Mouse (Mus musculus): ENCODE measurements at regions not wholly inside any gene's neighbourhood (a gene's known extent, or its start where the extent isn't known, plus 50 kb on each side); places are given as distances from the start of the nearest gene placed in this dataset.

- TF ChIP-seq ZC3H11A (IDR thresholded peaks at IDR 0.05; ENCODE audit: borderline replicate concordance, low read depth, low read length) (no peak), HCFC1 (IDR thresholded peaks at IDR 0.05; ENCODE audit: borderline replicate concordance, insufficient read depth, low read length) (no peak), CHD2 (IDR thresholded peaks at IDR 0.05; ENCODE audit: low read depth, low read length) (no peak), MAFK (IDR thresholded peaks at IDR 0.05; ENCODE audit: insufficient read depth, low read depth, low read length) (no peak), ZNF384 (IDR thresholded peaks at IDR 0.05; ENCODE audit: low read depth, low read length) (no peak)
- Histone ChIP-seq H3K36me3 (ENCODE audit: control insufficient read depth, insufficient read depth, low read length, poor library complexity, severe bottlenecking) (no peaks in the 10 kb centered on the region), H3K9me3 (ENCODE audit: control insufficient read depth, insufficient read depth, low read depth, low read length) (no peaks in the 10 kb centered on the region), H3K4me3 (ENCODE audit: insufficient read depth in 1 of 2, low read depth in 1 of 2, low read length in 2 of 2, poor library complexity in 1 of 2, severe bottlenecking in 1 of 2) (peak overlapping the region; percentile 34 to 62), H3K9ac (ENCODE audit: insufficient read depth, low read depth, low read length, poor library complexity, severe bottlenecking) (0 out of 2 replicates have a peak overlapping the region, but pooled peaks have one; percentile 10), H3K4me1 (ENCODE audit: control insufficient read depth in 2 of 2, insufficient read depth in 2 of 2, low read length in 2 of 2, poor library complexity in 1 of 2) (peaks cover 4 to 33% of the 10 kb centered on the region in 2 experiments; a peak in 2 of 4 replicates), H3K27ac (ENCODE audit: insufficient read depth, low read depth, low read length, poor library complexity, severe bottlenecking) (no peak overlapping the region)
- DNase-seq (ENCODE audit: low read depth, low spot score), result no peak
- in situ Hi-C loops (cut with MboI; ENCODE audit: low sequenced_read_pairs in 2 of 2, unreplicated experiment in 2 of 2), result no loop called here
Measured at GRCm38 (mm10) chr5:120301672-120302071, 129.8 kb upstream of the Lhx5 start.

GRCm38 (mm10) chr5:120302307-120302706 lies 129.2 kb upstream of the Lhx5 start:
- Histone ChIP-seq H3K4me1 (ENCODE audit: control insufficient read depth in 2 of 2, insufficient read depth in 2 of 2, low read length in 2 of 2, poor library complexity in 1 of 2) (peaks cover 4 to 28% of the 10 kb centered on the region in 2 experiments; a peak in 2 of 4 replicates), H3K36me3 (ENCODE audit: control insufficient read depth, insufficient read depth, low read length, poor library complexity, severe bottlenecking) (no peaks in the 10 kb centered on the region), H3K9me3 (ENCODE audit: control insufficient read depth, insufficient read depth, low read depth, low read length) (no peaks in the 10 kb centered on the region), H3K9ac (ENCODE audit: insufficient read depth, low read depth, low read length, poor library complexity, severe bottlenecking) (peak overlapping the region; percentile 48), H3K27ac (ENCODE audit: insufficient read depth, low read depth, low read length, poor library complexity, severe bottlenecking) (no peak overlapping the region), H3K4me3 (ENCODE audit: insufficient read depth in 1 of 2, low read depth in 1 of 2, low read length in 2 of 2, poor library complexity in 1 of 2, severe bottlenecking in 1 of 2) (peak overlapping the region; percentile 60 to 62; a peak in 3 of 4 replicates)
- in situ Hi-C loops (cut with MboI; ENCODE audit: low sequenced_read_pairs in 2 of 2, unreplicated experiment in 2 of 2), result no loop called here
- no peak for DNase-seq (ENCODE audit: low read depth, low spot score)
- no peak for TF ChIP-seq MAFK (IDR thresholded peaks at IDR 0.05; ENCODE audit: insufficient read depth, low read depth, low read length)
- no peak for TF ChIP-seq CHD2 (IDR thresholded peaks at IDR 0.05; ENCODE audit: low read depth, low read length)
- TF ChIP-seq ZNF384 (IDR thresholded peaks at IDR 0.05; ENCODE audit: low read depth, low read length), result no peak
- TF ChIP-seq HCFC1 (IDR thresholded peaks at IDR 0.05; ENCODE audit: borderline replicate concordance, insufficient read depth, low read length), result no peak
- no peak for TF ChIP-seq ZC3H11A (IDR thresholded peaks at IDR 0.05; ENCODE audit: borderline replicate concordance, low read depth, low read length)

- Histone ChIP-seq H3K4me3 (ENCODE audit: insufficient read depth in 1 of 2, low read depth in 1 of 2, low read length in 2 of 2, poor library complexity in 1 of 2, severe bottlenecking in 1 of 2) (peak overlapping the region; percentile 12 to 16; a peak in 2 of 4 replicates), H3K9ac (ENCODE audit: insufficient read depth, low read depth, low read length, poor library complexity, severe bottlenecking) (peak overlapping the region; percentile 9; the same call in 1 of the 2 replicates), H3K4me1 (ENCODE audit: control insufficient read depth in 2 of 2, insufficient read depth in 2 of 2, low read length in 2 of 2, poor library complexity in 1 of 2) (peaks cover 4 to 26% of the 10 kb centered on the region in 2 experiments; a peak in 2 of 4 replicates), H3K27ac (ENCODE audit: insufficient read depth, low read depth, low read length, poor library complexity, severe bottlenecking) (no peak overlapping the region), H3K36me3 (ENCODE audit: control insufficient read depth, insufficient read depth, low read length, poor library complexity, severe bottlenecking) (no peaks in the 10 kb centered on the region), H3K9me3 (ENCODE audit: control insufficient read depth, insufficient read depth, low read depth, low read length) (no peaks in the 10 kb centered on the region)
- no peak for DNase-seq (ENCODE audit: low read depth, low spot score)
- in situ Hi-C loops (cut with MboI; ENCODE audit: low sequenced_read_pairs in 2 of 2, unreplicated experiment in 2 of 2), result no loop called here
- TF ChIP-seq CHD2 (IDR thresholded peaks at IDR 0.05; ENCODE audit: low read depth, low read length) (no peak), ZNF384 (IDR thresholded peaks at IDR 0.05; ENCODE audit: low read depth, low read length) (no peak), ZC3H11A (IDR thresholded peaks at IDR 0.05; ENCODE audit: borderline replicate concordance, low read depth, low read length) (no peak), HCFC1 (IDR thresholded peaks at IDR 0.05; ENCODE audit: borderline replicate concordance, insufficient read depth, low read length) (no peak), MAFK (IDR thresholded peaks at IDR 0.05; ENCODE audit: insufficient read depth, low read depth, low read length) (no peak)
Measured at GRCm38 (mm10) chr5:120304295-120304701, 127.2 kb upstream of the Lhx5 start.

- Histone ChIP-seq H3K27ac (ENCODE audit: insufficient read depth, low read depth, low read length, poor library complexity, severe bottlenecking) (no peak overlapping the region), H3K9me3 (ENCODE audit: control insufficient read depth, insufficient read depth, low read depth, low read length) (no peaks in the 10 kb centered on the region), H3K4me3 (ENCODE audit: insufficient read depth in 1 of 2, low read depth in 1 of 2, low read length in 2 of 2, poor library complexity in 1 of 2, severe bottlenecking in 1 of 2) (no peak overlapping the region), H3K4me1 (ENCODE audit: control insufficient read depth in 2 of 2, insufficient read depth in 2 of 2, low read length in 2 of 2, poor library complexity in 1 of 2) (no peaks in the 10 kb centered on the region), H3K9ac (ENCODE audit: insufficient read depth, low read depth, low read length, poor library complexity, severe bottlenecking) (no peak overlapping the region), H3K36me3 (ENCODE audit: control insufficient read depth, insufficient read depth, low read length, poor library complexity, severe bottlenecking) (no peaks in the 10 kb centered on the region)
- TF ChIP-seq ZC3H11A (IDR thresholded peaks at IDR 0.05; ENCODE audit: borderline replicate concordance, low read depth, low read length) (no peak), ZNF384 (IDR thresholded peaks at IDR 0.05; ENCODE audit: low read depth, low read length) (no peak), CHD2 (IDR thresholded peaks at IDR 0.05; ENCODE audit: low read depth, low read length) (no peak), MAFK (IDR thresholded peaks at IDR 0.05; ENCODE audit: insufficient read depth, low read depth, low read length) (no peak), HCFC1 (IDR thresholded peaks at IDR 0.05; ENCODE audit: borderline replicate concordance, insufficient read depth, low read length) (no peak)
- in situ Hi-C loops (cut with MboI; ENCODE audit: low sequenced_read_pairs in 2 of 2, unreplicated experiment in 2 of 2), result no loop called here
- DNase-seq (ENCODE audit: low read depth, low spot score), result no peak
Measured at GRCm38 (mm10) chr5:120312299-120312698, 119.2 kb upstream of the Lhx5 start.

All from ES-E14 (cell line).